Mouse (Mus musculus): ENCODE results near the gene Taf12. TPM values are rescaled to one million over a fixed set of nuclear protein-coding genes. Genes with fewer than 3 reads are reported as not detected.

Taf12 gene
- polyA plus RNA-seq, 2 experiments, result 31.5 to 47.8 TPM

- 93% methylated on average over 3 of the region's 3 CpGs for WGBS
- Histone ChIP-seq H3K27me3 (ENCODE audit: control insufficient read depth, insufficient read depth, low read length) (no peaks in the 10 kb centered on the region), H3K4me2 (replicated peaks; ENCODE audit: low read depth, low read length, severe bottlenecking) (no peak overlapping the region), H3K4me3 (replicated peaks; ENCODE audit: low read length) (no peak overlapping the region), H3K9ac (ENCODE audit: low read depth, low read length, severe bottlenecking) (no peak overlapping the region), H3K36me3 (ENCODE audit: control insufficient read depth, insufficient read depth, low read length) (peaks cover 80% of the 10 kb centered on the region), H3K9me3 (ENCODE audit: control insufficient read depth, low read length) (no peaks in the 10 kb centered on the region), H3K4me1 (ENCODE audit: control insufficient read depth, insufficient read depth, low read length) (no peaks in the 10 kb centered on the region), H3K27ac (replicated peaks; ENCODE audit: low read depth, low read length) (no peak overlapping the region)
- TF ChIP-seq POLR2A (IDR thresholded peaks at IDR 0.05; ENCODE audit: borderline replicate concordance, extremely low read depth, insufficient read depth, insufficient read length), result no peak
- no peak for DNase-seq (ENCODE audit: low spot score)
- no peak for ATAC-seq (ENCODE audit: low FRiP score, low read depth)
These were observed 33.0 kb upstream of the Taf12 start for GRCm38 (mm10) chr4:132241208-132241607.

GRCm38 (mm10) chr4:132245643-132246042 lies 28.5 kb upstream of the Taf12 start:
- DNase-seq (ENCODE audit: low spot score) (no peak), ATAC-seq (ENCODE audit: low FRiP score, low read depth) (no peak)
- Histone ChIP-seq H3K4me1 (ENCODE audit: control insufficient read depth, insufficient read depth, low read length) (no peaks in the 10 kb centered on the region), H3K9me3 (ENCODE audit: control insufficient read depth, low read length) (no peaks in the 10 kb centered on the region), H3K27ac (replicated peaks; ENCODE audit: low read depth, low read length) (no peak overlapping the region), H3K27me3 (ENCODE audit: control insufficient read depth, insufficient read depth, low read length) (no peaks in the 10 kb centered on the region), H3K4me3 (replicated peaks; ENCODE audit: low read length) (no peak overlapping the region), H3K9ac (ENCODE audit: low read depth, low read length, severe bottlenecking) (no peak overlapping the region), H3K36me3 (ENCODE audit: control insufficient read depth, insufficient read depth, low read length) (peaks cover 77% of the 10 kb centered on the region), H3K4me2 (replicated peaks; ENCODE audit: low read depth, low read length, severe bottlenecking) (no peak overlapping the region)
- 94% methylated on average over 3 of the region's 3 CpGs for WGBS
- TF ChIP-seq POLR2A (IDR thresholded peaks at IDR 0.05; ENCODE audit: borderline replicate concordance, extremely low read depth, insufficient read depth, insufficient read length), result no peak

GRCm38 (mm10) chr4:132247451-132247997 lies 26.7 kb upstream of the Taf12 start:
- H3K4me1 ChIP-seq (ENCODE audit: control insufficient read depth, insufficient read depth, low read length), result no peaks in the 10 kb centered on the region
- DNase-seq (ENCODE audit: low spot score) (no peak), ATAC-seq (ENCODE audit: low FRiP score, low read depth) (0 out of 2 replicates have a peak, but pooled peaks have one; percentile 37)
- H3K27me3 ChIP-seq (ENCODE audit: control insufficient read depth, insufficient read depth, low read length), result no peaks in the 10 kb centered on the region
- WGBS, result 91% methylated on average over 5 of the region's 5 CpGs
- H3K4me3 ChIP-seq (replicated peaks; ENCODE audit: low read length), result no peak overlapping the region
- no peak for TF ChIP-seq POLR2A (IDR thresholded peaks at IDR 0.05; ENCODE audit: borderline replicate concordance, extremely low read depth, insufficient read depth, insufficient read length)
- H3K27ac ChIP-seq (replicated peaks; ENCODE audit: low read depth, low read length), result no peak overlapping the region
- peaks cover 75% of the 10 kb centered on the region for H3K36me3 ChIP-seq (ENCODE audit: control insufficient read depth, insufficient read depth, low read length)
- H3K4me2 ChIP-seq (replicated peaks; ENCODE audit: low read depth, low read length, severe bottlenecking), result no peak overlapping the region
- H3K9ac ChIP-seq (ENCODE audit: low read depth, low read length, severe bottlenecking), result no peak overlapping the region
- no peaks in the 10 kb centered on the region for H3K9me3 ChIP-seq (ENCODE audit: control insufficient read depth, low read length)

GRCm38 (mm10) chr4:132251596-132251995 lies 22.6 kb upstream of the Taf12 start:
- no peak overlapping the region for H3K4me2 ChIP-seq (replicated peaks; ENCODE audit: low read depth, low read length, severe bottlenecking)
- no peak overlapping the region for H3K4me3 ChIP-seq (replicated peaks; ENCODE audit: low read length)
- peaks cover 47% of the 10 kb centered on the region for H3K36me3 ChIP-seq (ENCODE audit: control insufficient read depth, insufficient read depth, low read length)
- ATAC-seq (ENCODE audit: low FRiP score, low read depth) (no peak), DNase-seq (ENCODE audit: low spot score) (no peak)
- no peaks in the 10 kb centered on the region for H3K4me1 ChIP-seq (ENCODE audit: control insufficient read depth, insufficient read depth, low read length)
- H3K9me3 ChIP-seq (ENCODE audit: control insufficient read depth, low read length), result no peaks in the 10 kb centered on the region
- no peak overlapping the region for H3K27ac ChIP-seq (replicated peaks; ENCODE audit: low read depth, low read length)
- H3K9ac ChIP-seq (ENCODE audit: low read depth, low read length, severe bottlenecking), result no peak overlapping the region; the same call in 1 of the 2 replicates
- no peaks in the 10 kb centered on the region for H3K27me3 ChIP-seq (ENCODE audit: control insufficient read depth, insufficient read depth, low read length)
- 93% methylated on average over 9 of the region's 9 CpGs for WGBS
- no peak for TF ChIP-seq POLR2A (IDR thresholded peaks at IDR 0.05; ENCODE audit: borderline replicate concordance, extremely low read depth, insufficient read depth, insufficient read length)

GRCm38 (mm10) chr4:132253128-132253527 lies 21.0 kb upstream of the Taf12 start:
- DNase-seq (ENCODE audit: low spot score) (no peak), ATAC-seq (ENCODE audit: low FRiP score, low read depth) (no peak)
- no peak overlapping the region for H3K9ac ChIP-seq (ENCODE audit: low read depth, low read length, severe bottlenecking)
- 92% methylated on average over 8 of the region's 8 CpGs for WGBS
- no peak for TF ChIP-seq POLR2A (IDR thresholded peaks at IDR 0.05; ENCODE audit: borderline replicate concordance, extremely low read depth, insufficient read depth, insufficient read length)
- no peak overlapping the region for H3K4me3 ChIP-seq (replicated peaks; ENCODE audit: low read length)
- H3K27ac ChIP-seq (replicated peaks; ENCODE audit: low read depth, low read length), result no peak overlapping the region
- H3K9me3 ChIP-seq (ENCODE audit: control insufficient read depth, low read length), result no peaks in the 10 kb centered on the region
- no peaks in the 10 kb centered on the region for H3K27me3 ChIP-seq (ENCODE audit: control insufficient read depth, insufficient read depth, low read length)
- H3K36me3 ChIP-seq (ENCODE audit: control insufficient read depth, insufficient read depth, low read length), result peaks cover 35% of the 10 kb centered on the region
- no peak overlapping the region for H3K4me2 ChIP-seq (replicated peaks; ENCODE audit: low read depth, low read length, severe bottlenecking)
- H3K4me1 ChIP-seq (ENCODE audit: control insufficient read depth, insufficient read depth, low read length), result no peaks in the 10 kb centered on the region
